Mouse (Mus musculus) Patski (cell line): Measurements from ENCODE around the gene Plppr1. TPM values are rescaled to one million over a fixed set of nuclear protein-coding genes. Genes with fewer than 3 reads are reported as not detected.
A peak's percentile ranks its signal among the peaks of the same experiment; 100 is the strongest.

Experiments used
- ATAC-seq: fragments of 100-300 bp; one replicate; pipeline ENCODE4 v1.8.0; 2021
- CTCF ChIA-PET: fragments of 350-600 bp; sonication (Branson Sonifier 250); formaldehyde crosslinking; loops from one replicate; lab custom pipeline; 2022; ENCODE audit warnings: inconsistent platforms; lab: Charles Lee
- POLR2A ChIA-PET: fragments of 350-600 bp; sonication (Branson Sonifier 250); formaldehyde crosslinking; loops from one replicate; lab custom pipeline; 2022; ENCODE audit warnings: antibody characterized with exemption, inconsistent platforms; lab: Charles Lee
- DNase-seq: peaks from one replicate; pipeline ENCODE4 v3.0.0-alpha.2; 2011; ENCODE audit warnings: low read depth, low spot score
- H3K27me3 ChIP-seq: fragments of 371-371 bp; one replicate; pipeline ENCODE4 v1.5.1; 2021
- CTCF ChIP-seq: fragments of 100-300 bp; IDR thresholded peaks from one replicate; pipeline ENCODE4 v1.5.1; 2021
- in situ Hi-C: fragments of 300-500 bp; cut with MboI; formaldehyde crosslinking; loops from 3 replicates; pipeline ENCODE4 v1.11.1; 2018; ENCODE audit warnings: low pct_unique_long_range_greater_than_20kb, mixed read lengths
- polyA plus RNA-seq: library from polyadenylated mRNA; unstranded; gene quantifications from one replicate; pipeline ENCODE4 v1.2.3, GENCODE M21; 2021

The Plppr1 gene
- polyA plus RNA-seq, 1 experiment from 2014 or later, result 0.14 TPM

DNA sequence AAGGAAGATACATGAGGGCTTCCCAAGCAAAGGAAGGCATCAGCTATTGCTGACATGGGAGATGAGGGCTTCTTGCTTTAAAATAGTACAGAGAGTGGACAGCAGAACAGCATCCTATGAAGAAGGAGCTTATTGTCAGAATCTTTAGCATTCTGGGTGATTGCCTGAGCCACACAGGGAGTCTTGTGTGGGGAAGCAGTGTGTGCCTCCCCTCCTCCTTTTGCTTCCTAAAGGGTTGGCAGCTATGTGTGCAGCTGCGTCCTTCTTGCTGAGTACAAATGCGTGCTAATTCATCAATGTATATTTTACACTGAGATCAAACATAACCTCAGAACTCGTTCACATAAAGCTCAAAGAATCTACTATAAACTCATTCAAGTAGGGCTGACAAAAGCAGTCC, 119.8 kb downstream of the Plppr1 start:
- no peaks in the 10 kb centered on the region for H3K27me3 ChIP-seq
- ATAC-seq (no peak), DNase-seq (no peak)
- in situ Hi-C loops, result no loop called here
- CTCF ChIA-PET, result no interaction called here
- POLR2A ChIA-PET, result no interaction called here
- no peak for TF ChIP-seq CTCF

GRCm38 (mm10) chr4:49179471-49180181, 120.6 kb downstream of the Plppr1 start:
- in situ Hi-C loops, result no loop called here
- POLR2A ChIA-PET, result no interaction called here
- no peak for TF ChIP-seq CTCF
- DNase-seq, result no peak
- CTCF ChIA-PET, result no interaction called here
- no peak for ATAC-seq
- H3K27me3 ChIP-seq, result no peaks in the 10 kb centered on the region

DNA sequence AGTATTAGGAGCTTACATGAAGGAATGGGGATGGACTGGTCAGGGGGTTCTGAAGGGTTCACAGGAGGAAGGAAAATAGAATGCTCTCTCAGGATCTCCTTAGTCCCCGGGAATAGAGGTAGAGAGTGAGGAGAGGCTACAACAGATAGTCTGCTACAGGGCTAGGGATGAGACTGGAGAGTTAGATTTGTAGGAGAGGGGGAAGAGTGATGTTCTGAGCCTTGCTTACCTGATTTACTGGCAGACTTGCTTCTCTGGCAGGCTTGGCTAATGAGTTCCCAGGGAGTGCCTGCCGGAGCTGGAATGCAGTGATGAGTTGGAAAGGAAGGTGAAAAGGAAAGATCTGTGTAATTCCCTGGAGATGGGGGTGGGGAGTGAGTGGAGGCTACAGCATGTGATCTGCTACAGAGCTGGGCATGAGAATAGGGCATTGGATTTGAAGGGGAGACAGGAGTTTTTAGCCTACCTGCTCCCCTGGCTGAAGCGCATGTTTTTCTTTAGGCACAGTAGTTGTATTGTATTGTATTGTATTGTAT, 131.0 kb downstream of the Plppr1 start:
- TF ChIP-seq CTCF, result no peak
- ChIA-PET POLR2A (no interaction called here), CTCF (interaction anchor here (1.2 kb wide), 1 partner anchor 36 kb away, joined by 3 read pairs; no protein-coding TSS in a partner anchor)
- no peak for ATAC-seq
- in situ Hi-C loops, result no loop called here
- no peak for DNase-seq
- no peaks in the 10 kb centered on the region for H3K27me3 ChIP-seq

DNA sequence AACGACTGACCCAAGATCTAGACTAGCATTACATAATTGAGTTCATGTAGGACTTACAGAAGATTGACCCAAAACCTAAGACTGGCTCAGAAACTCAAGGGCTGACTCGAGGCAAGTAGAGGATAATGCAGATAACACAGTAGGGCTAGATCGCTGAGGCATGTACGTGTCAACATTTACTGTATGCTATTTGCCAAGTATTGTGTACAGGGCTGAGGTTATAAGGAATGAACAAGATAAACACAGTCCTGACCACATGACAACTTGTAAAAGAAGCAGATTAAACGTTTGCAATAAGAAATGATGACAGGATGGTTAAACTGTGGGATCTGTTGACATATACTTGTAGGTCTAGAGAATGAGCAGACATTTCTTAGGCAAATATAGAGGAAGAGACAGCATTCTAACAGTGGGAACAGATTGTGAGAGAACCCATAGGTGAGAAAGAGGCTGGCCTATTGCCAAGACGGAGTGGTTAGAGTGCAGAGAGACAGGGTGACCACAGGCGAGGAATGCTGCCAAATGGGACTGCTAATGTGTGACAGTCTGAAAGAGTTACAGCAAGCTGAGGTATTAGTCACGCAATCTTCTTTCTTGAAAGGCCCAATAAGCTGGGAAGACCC, 138.2 kb downstream of the Plppr1 start:
- ATAC-seq (peak; percentile 62), DNase-seq (peak; percentile 90)
- ChIA-PET POLR2A (no interaction called here), CTCF (interaction anchor here (0.7 kb wide), 1 partner anchor 16 kb away, joined by 3 read pairs; no protein-coding TSS in a partner anchor)
- no peak for TF ChIP-seq CTCF
- no peaks in the 10 kb centered on the region for H3K27me3 ChIP-seq
- in situ Hi-C loops, result no loop called here

DNA sequence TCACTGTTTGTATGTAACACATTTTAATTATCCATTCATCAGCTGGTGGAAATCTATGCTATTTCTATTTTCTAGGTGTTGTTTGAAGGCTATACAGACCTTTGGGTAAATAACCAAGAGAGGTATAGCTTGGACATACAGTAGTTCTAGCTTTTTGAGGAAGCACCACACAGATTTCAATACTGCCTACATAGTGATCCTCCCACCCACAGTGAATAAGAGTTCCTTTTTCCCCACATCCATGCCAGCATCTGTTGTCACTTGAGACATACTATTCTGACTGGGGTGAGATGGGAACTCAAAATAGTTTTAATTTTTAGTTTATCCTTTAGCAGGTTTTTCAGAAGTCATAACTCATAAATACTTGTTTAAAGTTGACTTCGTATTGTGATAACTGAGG, 151.4 kb downstream of the Plppr1 start:
- TF ChIP-seq CTCF, result no peak
- DNase-seq, result no peak
- CTCF ChIA-PET, result no interaction called here
- ATAC-seq, result no peak
- no peaks in the 10 kb centered on the region for H3K27me3 ChIP-seq
- POLR2A ChIA-PET, result no interaction called here
- in situ Hi-C loops, result no loop called here

DNA sequence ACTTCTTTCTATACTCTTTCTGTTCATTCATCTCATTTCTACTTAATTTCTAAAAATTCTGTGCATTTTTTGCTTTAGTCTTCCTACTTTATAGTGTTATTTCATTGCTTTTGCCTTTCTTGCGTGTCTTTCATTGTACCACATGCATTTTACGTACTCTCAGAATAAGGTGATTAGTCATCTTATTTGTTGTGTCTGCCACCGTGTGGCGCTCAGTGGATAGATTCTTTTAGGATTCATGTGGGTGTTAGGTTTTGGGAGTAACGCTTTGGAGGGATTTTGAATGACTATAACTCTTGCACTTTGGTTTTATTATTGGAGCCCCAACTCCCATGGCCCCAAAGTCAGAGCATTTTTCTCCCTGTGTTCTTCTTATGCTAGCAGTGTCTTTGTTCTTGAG, 152.5 kb downstream of the Plppr1 start:
- DNase-seq (no peak), ATAC-seq (no peak)
- ChIA-PET POLR2A (interaction anchor here (0.6 kb wide), 1 partner anchor 769 kb away, joined by 3 read pairs; no protein-coding TSS in a partner anchor), CTCF (no interaction called here)
- TF ChIP-seq CTCF, result no peak
- no peaks in the 10 kb centered on the region for H3K27me3 ChIP-seq
- in situ Hi-C loops, result no loop called here

- no peak for TF ChIP-seq CTCF
- H3K27me3 ChIP-seq, result no peaks in the 10 kb centered on the region
- DNase-seq, result no peak
- in situ Hi-C loops, result no loop called here
- POLR2A ChIA-PET, result no interaction called here
- no peak for ATAC-seq
- CTCF ChIA-PET, result interaction anchor here (1.6 kb wide), 1 partner anchor 15 kb away, joined by 3 read pairs; no protein-coding TSS in a partner anchor
Observed at GRCm38 (mm10) chr4:49212616-49213544, 153.8 kb downstream of the Plppr1 start.

DNA sequence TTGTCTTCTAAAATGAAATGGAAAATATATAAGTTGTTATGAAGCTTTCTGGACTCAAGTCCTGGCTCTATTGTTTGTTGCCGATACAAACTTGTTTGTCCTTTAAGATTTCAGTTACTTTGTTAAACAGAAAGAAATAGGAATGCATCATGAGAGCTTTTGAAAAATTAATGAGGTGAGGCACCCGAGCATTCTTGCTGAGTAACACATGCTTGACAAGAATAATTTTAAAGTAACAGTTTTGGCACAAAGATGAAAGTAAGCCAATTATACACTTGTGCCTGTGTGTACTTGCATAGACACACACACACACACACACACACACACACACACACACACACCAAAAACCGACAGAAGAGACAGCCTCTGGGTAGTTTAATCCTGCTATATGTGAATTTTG, 155.3 kb downstream of the Plppr1 start:
- in situ Hi-C loops, result no loop called here
- DNase-seq, result no peak
- CTCF ChIA-PET, result interaction anchor here (1.6 kb wide), 1 partner anchor 17 kb away, joined by 3 read pairs; no protein-coding TSS in a partner anchor
- no peaks in the 10 kb centered on the region for H3K27me3 ChIP-seq
- TF ChIP-seq CTCF, result no peak
- POLR2A ChIA-PET, result no interaction called here
- ATAC-seq, result no peak

DNA sequence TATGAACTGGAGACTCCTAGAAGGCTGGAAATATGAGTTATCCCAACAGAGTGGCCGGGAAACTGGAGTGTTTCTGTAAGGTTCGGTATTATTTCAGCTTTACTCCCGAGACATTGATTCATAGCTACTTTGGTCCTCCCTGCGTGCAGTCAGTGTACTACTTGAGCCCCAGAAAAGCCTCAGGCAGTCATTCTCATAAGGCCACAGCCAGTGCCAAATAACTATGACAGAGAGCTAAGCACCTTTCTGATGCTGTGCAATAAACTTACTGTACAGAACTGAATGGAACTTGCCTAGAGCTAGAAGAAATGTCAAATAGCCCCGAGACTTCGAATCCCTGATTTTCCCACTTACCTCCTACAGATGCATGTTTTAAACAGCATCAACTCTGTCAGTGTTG, 164.4 kb downstream of the Plppr1 start:
- ChIA-PET POLR2A (no interaction called here), CTCF (interaction anchor here (0.9 kb wide), 1 partner anchor 31 kb away, joined by 3 read pairs; no protein-coding TSS in a partner anchor)
- DNase-seq, result no peak
- no peak for ATAC-seq
- no peak for TF ChIP-seq CTCF
- in situ Hi-C loops, result no loop called here
- H3K27me3 ChIP-seq, result no peaks in the 10 kb centered on the region

GRCm38 (mm10) chr4:49225021-49225420, 165.9 kb downstream of the Plppr1 start:
- H3K27me3 ChIP-seq, result no peaks in the 10 kb centered on the region
- ChIA-PET CTCF (no interaction called here), POLR2A (no interaction called here)
- in situ Hi-C loops, result no loop called here
- ATAC-seq (no peak), DNase-seq (no peak)
- no peak for TF ChIP-seq CTCF
